Mouse (Mus musculus) cerebellum, adult 2 months (tissue): ENCODE results near the gene Psmd1.

Source experiments
- CTCF ChIP-seq: fragments of 200-500 bp; IDR thresholded peaks from 2 replicates; pipeline ENCODE4 v1.5.1; 2011; ENCODE audit warnings: low read depth, mild to moderate bottlenecking, control low read depth, low read length, moderate library complexity, borderline replicate concordance; ENCODE audit not compliant: insufficient read depth
- POLR2A ChIP-seq: fragments of 200-500 bp; IDR thresholded peaks from 2 replicates; pipeline ENCODE4 v1.6.1; 2011; ENCODE audit warnings: low read length, control low read depth, borderline replicate concordance; ENCODE audit not compliant: insufficient read depth

- no peak for TF ChIP-seq CTCF
- no peak for TF ChIP-seq POLR2A
Observed at GRCm38 (mm10) chr1:86160479-86160878, 96.3 kb downstream of the Psmd1 start.
